In genomic region chr4:22151899-22152493, GRCm38 (mm10) we compare ENCODE assay signal across 18 mouse cellular contexts.
DNase-seq lines count a peak whose midpoint lies in the region; ATAC-seq lines count a peak whose summit lies in the region.
"Had no signal": no experiment of that assay in that cellular context is flagged by ENCODE, and none has a peak within 500 bp of the region (broad histone marks: within the 10 kb centered on the region; RNA-seq: fewer than 3 reads in every experiment).

No protein-coding gene starts in this region.

- H3K9ac ChIP-seq in forebrain, embryonic 16.5 days (replicated peaks; ENCODE audit: low read depth, low read length): no peak overlapping the region
- H3K9ac ChIP-seq in forebrain, embryonic 11.5 days (ENCODE audit: low read length): no peak overlapping the region
- H3K9ac ChIP-seq in hindbrain, embryonic 14.5 days: no peak overlapping the region
- no peak overlapping the region for H3K9ac ChIP-seq in hindbrain, embryonic 11.5 days (ENCODE audit: low read depth, low read length)
- peak overlapping the region; percentile 23; the same call in 1 of the 2 replicates for H3K9ac ChIP-seq in midbrain, embryonic 14.5 days (replicated peaks; ENCODE audit: low read length)
- H3K9ac ChIP-seq in midbrain, embryonic 11.5 days (ENCODE audit: low read length): no peak overlapping the region
- H3K9ac ChIP-seq in neural tube, embryonic 14.5 days (replicated peaks; ENCODE audit: low read depth, low read length): no peak overlapping the region
- H3K9ac ChIP-seq: liver, embryonic 13.5 days; lung, embryonic 15.5 days had no signal

- H3K4me1 ChIP-seq in forebrain, embryonic 16.5 days (replicated peaks; ENCODE audit: control insufficient read depth, insufficient read depth, low read length): peaks cover 3% of the 10 kb centered on the region; the same call in 1 of the 2 replicates
- H3K4me1 ChIP-seq in forebrain, embryonic 11.5 days (replicated peaks; ENCODE audit: control insufficient read depth, insufficient read depth, low read length): no peaks in the 10 kb centered on the region
- H3K4me1 ChIP-seq in hindbrain, embryonic 14.5 days (replicated peaks; ENCODE audit: control insufficient read depth, insufficient read depth, low read length): peaks cover 6% of the 10 kb centered on the region
- no peaks in the 10 kb centered on the region for H3K4me1 ChIP-seq in hindbrain, embryonic 11.5 days (replicated peaks; ENCODE audit: control insufficient read depth, insufficient read depth, low read length)
- H3K4me1 ChIP-seq in midbrain, embryonic 14.5 days (ENCODE audit: control insufficient read depth, insufficient read depth, low read length): peaks cover 15% of the 10 kb centered on the region; the same call in 1 of the 2 replicates
- H3K4me1 ChIP-seq in midbrain, embryonic 11.5 days (ENCODE audit: control insufficient read depth, insufficient read depth, low read length): no peaks in the 10 kb centered on the region; the same call in 1 of the 2 replicates
- H3K4me1 ChIP-seq in neural tube, embryonic 14.5 days (ENCODE audit: control insufficient read depth, insufficient read depth, low read length): no peaks in the 10 kb centered on the region; the same call in 1 of the 2 replicates
- H3K4me1 ChIP-seq: liver, embryonic 13.5 days; lung, embryonic 15.5 days had no signal

- H3K4me3 ChIP-seq in forebrain, embryonic 16.5 days (replicated peaks; ENCODE audit: low read length): no peak overlapping the region
- H3K4me3 ChIP-seq in forebrain, embryonic 11.5 days (ENCODE audit: low read depth, low read length): no peak overlapping the region
- no peak overlapping the region for H3K4me3 ChIP-seq in hindbrain, embryonic 14.5 days (replicated peaks; ENCODE audit: low read length)
- no peak overlapping the region for H3K4me3 ChIP-seq in hindbrain, embryonic 11.5 days (ENCODE audit: low read depth, low read length)
- no peak overlapping the region for H3K4me3 ChIP-seq in midbrain, embryonic 14.5 days (replicated peaks; ENCODE audit: low read depth, low read length)
- H3K4me3 ChIP-seq in midbrain, embryonic 11.5 days (ENCODE audit: low read depth, low read length): no peak overlapping the region
- H3K4me3 ChIP-seq in neural tube, embryonic 14.5 days (ENCODE audit: low read depth, low read length): no peak overlapping the region
- H3K4me3 ChIP-seq: liver, embryonic 13.5 days; lung, embryonic 15.5 days had no signal

- ATAC-seq in forebrain, embryonic 16.5 days: 0 out of 2 replicates have a peak, but pooled peaks have one; percentile 36
- no peak for ATAC-seq in forebrain, embryonic 11.5 days (replicated peaks; ENCODE audit: low FRiP score)
- no peak for ATAC-seq in hindbrain, embryonic 14.5 days (ENCODE audit: low FRiP score)
- no peak for ATAC-seq in hindbrain, embryonic 11.5 days (ENCODE audit: low FRiP score)
- peak; percentile 49; the same call in 1 of the 2 replicates for ATAC-seq in midbrain, embryonic 14.5 days (ENCODE audit: low FRiP score, low TSS enrichment)
- ATAC-seq in midbrain, embryonic 11.5 days (ENCODE audit: low FRiP score): no peak
- ATAC-seq in neural tube, embryonic 14.5 days (ENCODE audit: low read depth): peak; percentile 66; the same call in 1 of the 2 replicates

- H3K4me2 ChIP-seq in forebrain, embryonic 16.5 days (ENCODE audit: low read length): no peak overlapping the region
- H3K4me2 ChIP-seq in forebrain, embryonic 11.5 days (ENCODE audit: low read depth, low read length, severe bottlenecking): no peak overlapping the region
- peak overlapping the region; percentile 12; the same call in 1 of the 2 replicates for H3K4me2 ChIP-seq in hindbrain, embryonic 14.5 days (replicated peaks)
- H3K4me2 ChIP-seq in hindbrain, embryonic 11.5 days (replicated peaks; ENCODE audit: low read depth, low read length): no peak overlapping the region
- peak overlapping the region; percentile 18 for H3K4me2 ChIP-seq in midbrain, embryonic 14.5 days (ENCODE audit: low read length)
- H3K4me2 ChIP-seq in midbrain, embryonic 11.5 days: no peak overlapping the region
- H3K4me2 ChIP-seq in neural tube, embryonic 14.5 days (ENCODE audit: low read depth, low read length): no peak overlapping the region
- H3K4me2 ChIP-seq: liver, embryonic 13.5 days; lung, embryonic 15.5 days had no signal

- no peak overlapping the region for H3K27ac ChIP-seq in forebrain, embryonic 16.5 days (ENCODE audit: low read length)
- no peak overlapping the region for H3K27ac ChIP-seq in forebrain, embryonic 11.5 days (ENCODE audit: low read depth, low read length)
- H3K27ac ChIP-seq in hindbrain, embryonic 14.5 days: no peak overlapping the region
- no peak overlapping the region for H3K27ac ChIP-seq in hindbrain, embryonic 11.5 days (ENCODE audit: low read depth, low read length)
- H3K27ac ChIP-seq in midbrain, embryonic 14.5 days (replicated peaks; ENCODE audit: low read depth, low read length): peak overlapping the region; percentile 70
- no peak overlapping the region for H3K27ac ChIP-seq in midbrain, embryonic 11.5 days (ENCODE audit: low read depth, low read length)
- no peak overlapping the region for H3K27ac ChIP-seq in neural tube, embryonic 14.5 days (ENCODE audit: low read depth, low read length)
- H3K27ac ChIP-seq: liver, embryonic 13.5 days; lung, embryonic 15.5 days; macrophage had no signal

- no peaks in the 10 kb centered on the region for H3K36me3 ChIP-seq in forebrain, embryonic 16.5 days (ENCODE audit: control insufficient read depth, insufficient read depth)
- no peaks in the 10 kb centered on the region for H3K36me3 ChIP-seq in forebrain, embryonic 11.5 days (ENCODE audit: control insufficient read depth, insufficient read depth, low read length)
- no peaks in the 10 kb centered on the region for H3K36me3 ChIP-seq in hindbrain, embryonic 14.5 days (replicated peaks; ENCODE audit: control insufficient read depth, insufficient read depth)
- H3K36me3 ChIP-seq in hindbrain, embryonic 11.5 days (ENCODE audit: control insufficient read depth, insufficient read depth, low read length): no peaks in the 10 kb centered on the region
- H3K36me3 ChIP-seq in midbrain, embryonic 14.5 days (ENCODE audit: control insufficient read depth, insufficient read depth, low read length): no peaks in the 10 kb centered on the region
- H3K36me3 ChIP-seq in midbrain, embryonic 11.5 days (ENCODE audit: control insufficient read depth, insufficient read depth, low read length): no peaks in the 10 kb centered on the region
- no peaks in the 10 kb centered on the region for H3K36me3 ChIP-seq in neural tube, embryonic 14.5 days (ENCODE audit: control insufficient read depth, insufficient read depth, low read length)
- H3K36me3 ChIP-seq: liver, embryonic 13.5 days; lung, embryonic 15.5 days had no signal

- H3K9me3 ChIP-seq in forebrain, embryonic 16.5 days (ENCODE audit: control insufficient read depth, low read length): no peaks in the 10 kb centered on the region
- no peaks in the 10 kb centered on the region for H3K9me3 ChIP-seq in forebrain, embryonic 11.5 days (ENCODE audit: control insufficient read depth, low read length)
- no peaks in the 10 kb centered on the region for H3K9me3 ChIP-seq in hindbrain, embryonic 14.5 days (ENCODE audit: control insufficient read depth, low read length)
- H3K9me3 ChIP-seq in hindbrain, embryonic 11.5 days (ENCODE audit: control insufficient read depth, low read length): no peaks in the 10 kb centered on the region
- no peaks in the 10 kb centered on the region for H3K9me3 ChIP-seq in midbrain, embryonic 14.5 days (ENCODE audit: control insufficient read depth, low read length)
- H3K9me3 ChIP-seq in midbrain, embryonic 11.5 days (ENCODE audit: control insufficient read depth, low read length): no peaks in the 10 kb centered on the region
- H3K9me3 ChIP-seq in neural tube, embryonic 14.5 days (ENCODE audit: control insufficient read depth, low read length): no peaks in the 10 kb centered on the region
- H3K9me3 ChIP-seq: liver, embryonic 13.5 days; lung, embryonic 15.5 days had no signal

- DNase-seq in forebrain, embryonic 11.5 days (ENCODE audit: low spot score): no peak
- DNase-seq in hindbrain, embryonic 14.5 days (ENCODE audit: low spot score): no peak
- DNase-seq in hindbrain, embryonic 11.5 days (ENCODE audit: low spot score): no peak
- DNase-seq in midbrain, embryonic 14.5 days: peak; percentile 59
- no peak for DNase-seq in midbrain, embryonic 11.5 days (ENCODE audit: low spot score, missing footprints)
- DNase-seq in right cerebral cortex, postnatal 10 days (ENCODE audit: low spot score in 2 of 2): no peak
- DNase-seq: adrenal gland, adult 8-10 months; cerebellum, adult 11 months; cerebellum, postnatal 36 days; heart, adult 18-20 months; kidney, adult 9 months; liver, embryonic 13.5 days; right cerebral cortex, adult 18-20 months had no signal

- 25% methylated on average over 10 of the region's 10 CpGs for WGBS in forebrain, embryonic 16.5 days
- WGBS in forebrain, embryonic 11.5 days: 26% methylated on average over 10 of the region's 10 CpGs
- 18% methylated on average over 10 of the region's 10 CpGs for WGBS in hindbrain, embryonic 14.5 days
- 21% methylated on average over 10 of the region's 10 CpGs for WGBS in hindbrain, embryonic 11.5 days
- WGBS in midbrain, embryonic 14.5 days: 20% methylated on average over 10 of the region's 10 CpGs
- WGBS in midbrain, embryonic 11.5 days: 25% methylated on average over 10 of the region's 10 CpGs
- 11% methylated on average over 10 of the region's 10 CpGs for WGBS in neural tube, embryonic 14.5 days

- no peaks in the 10 kb centered on the region for H3K27me3 ChIP-seq in forebrain, embryonic 16.5 days (replicated peaks; ENCODE audit: control insufficient read depth, insufficient read depth, low read length)
- H3K27me3 ChIP-seq in forebrain, embryonic 11.5 days (ENCODE audit: control insufficient read depth, insufficient read depth, low read length): no peaks in the 10 kb centered on the region
- H3K27me3 ChIP-seq in hindbrain, embryonic 14.5 days (ENCODE audit: control insufficient read depth, insufficient read depth, low read length): no peaks in the 10 kb centered on the region
- no peaks in the 10 kb centered on the region for H3K27me3 ChIP-seq in hindbrain, embryonic 11.5 days (ENCODE audit: control insufficient read depth, insufficient read depth, low read length)
- no peaks in the 10 kb centered on the region for H3K27me3 ChIP-seq in midbrain, embryonic 14.5 days (ENCODE audit: control insufficient read depth, insufficient read depth, low read length)
- no peaks in the 10 kb centered on the region for H3K27me3 ChIP-seq in midbrain, embryonic 11.5 days (ENCODE audit: control insufficient read depth, insufficient read depth, low read length)
- H3K27me3 ChIP-seq in neural tube, embryonic 14.5 days (ENCODE audit: control insufficient read depth, insufficient read depth, low read length): no peaks in the 10 kb centered on the region
- H3K27me3 ChIP-seq: CH12.LX had no signal

Comparison
In these comparisons a context has a peak if more than half of its experiments do, and no peak if none do; other contexts are left out.
1. ATAC-seq: peak in forebrain, embryonic 16.5 days (single experiment), midbrain, embryonic 14.5 days (single experiment) and neural tube, embryonic 14.5 days (single experiment); none in forebrain, embryonic 11.5 days (single experiment), hindbrain, embryonic 14.5 days (single experiment), hindbrain, embryonic 11.5 days (single experiment) and midbrain, embryonic 11.5 days (single experiment).
2. H3K4me2 ChIP-seq: peak in hindbrain, embryonic 14.5 days (single experiment) and midbrain, embryonic 14.5 days (single experiment); none in forebrain, embryonic 16.5 days (single experiment), forebrain, embryonic 11.5 days (single experiment), hindbrain, embryonic 11.5 days (single experiment), midbrain, embryonic 11.5 days (single experiment) and neural tube, embryonic 14.5 days (single experiment).